In genomic region chr2:125515291-125516057, GRCm38 (mm10) we compare ENCODE assay signal across 18 mouse cellular contexts. TPM values are rescaled to one million over a fixed set of nuclear protein-coding genes. Genes with fewer than 3 reads are reported as not detected.
A peak's percentile ranks its signal among the peaks of the same experiment; 100 is the strongest.
DNase-seq lines count a peak whose midpoint lies in the region; ATAC-seq and TF ChIP-seq lines count a peak whose summit lies in the region.
"Had no signal": no experiment of that assay in that cellular context is flagged by ENCODE, and none has a peak within 500 bp of the region (broad histone marks: within the 10 kb centered on the region; RNA-seq: fewer than 3 reads in every experiment).

No protein-coding gene starts in this region.

- H3K27me3 ChIP-seq in lung, embryonic 14.5 days (ENCODE audit: insufficient read depth, low read length): no peaks in the 10 kb centered on the region
- no peaks in the 10 kb centered on the region for H3K27me3 ChIP-seq in liver, embryonic 14.5 days (ENCODE audit: control insufficient read depth, insufficient read depth, low read length)
- H3K27me3 ChIP-seq in embryonic facial prominence, embryonic 10.5 days (replicated peaks; ENCODE audit: low read depth, poor library complexity, severe bottlenecking): no peaks in the 10 kb centered on the region
- H3K27me3 ChIP-seq: hindbrain, embryonic 15.5 days; midbrain, embryonic 15.5 days; neural tube, embryonic 13.5 days had no signal

- H3K9ac ChIP-seq in lung, embryonic 14.5 days: no peak overlapping the region
- H3K9ac ChIP-seq in liver, embryonic 14.5 days (replicated peaks): no peak overlapping the region
- H3K9ac ChIP-seq: hindbrain, embryonic 15.5 days; midbrain, embryonic 15.5 days; neural tube, embryonic 13.5 days had no signal

- H3K4me2 ChIP-seq in lung, embryonic 14.5 days: no peak overlapping the region
- H3K4me2 ChIP-seq in liver, embryonic 14.5 days (ENCODE audit: low read depth): no peak overlapping the region
- H3K4me2 ChIP-seq: hindbrain, embryonic 15.5 days; midbrain, embryonic 15.5 days; neural tube, embryonic 13.5 days had no signal

- 50% methylated on average over 12 of the region's 12 CpGs for WGBS in lung, embryonic 14.5 days
- 29% methylated on average over 12 of the region's 12 CpGs for WGBS in liver, embryonic 14.5 days (ENCODE audit: insufficient replicate concordance)
- 77% methylated on average over 12 of the region's 12 CpGs for WGBS in embryonic facial prominence, embryonic 10.5 days

- H3K36me3 ChIP-seq in lung, embryonic 14.5 days (ENCODE audit: insufficient read depth): no peaks in the 10 kb centered on the region
- H3K36me3 ChIP-seq in liver, embryonic 14.5 days (replicated peaks; ENCODE audit: control insufficient read depth, insufficient read depth, low read depth): no peaks in the 10 kb centered on the region
- H3K36me3 ChIP-seq in embryonic facial prominence, embryonic 10.5 days (replicated peaks): no peaks in the 10 kb centered on the region
- H3K36me3 ChIP-seq: hindbrain, embryonic 15.5 days; midbrain, embryonic 15.5 days; neural tube, embryonic 13.5 days had no signal

- no peaks in the 10 kb centered on the region for H3K9me3 ChIP-seq in lung, embryonic 14.5 days (ENCODE audit: low read depth, low read length)
- no peaks in the 10 kb centered on the region for H3K9me3 ChIP-seq in liver, embryonic 14.5 days (ENCODE audit: control insufficient read depth, low read length)
- no peaks in the 10 kb centered on the region for H3K9me3 ChIP-seq in embryonic facial prominence, embryonic 10.5 days
- H3K9me3 ChIP-seq: hindbrain, embryonic 15.5 days; midbrain, embryonic 15.5 days; neural tube, embryonic 13.5 days had no signal

- ATAC-seq in frontal cortex, adult (ENCODE audit: low TSS enrichment): peak; percentile 67
- no peak for ATAC-seq in lung, embryonic 14.5 days (ENCODE audit: insufficient read depth)
- peak; percentile 75 for ATAC-seq in liver, embryonic 14.5 days (ENCODE audit: insufficient read depth)
- ATAC-seq: midbrain, embryonic 15.5 days had no signal

- no peak for DNase-seq in frontal cortex, postnatal 25 days (ENCODE audit: low spot score in 2 of 2)
- no peak for DNase-seq in lung, embryonic 14.5 days
- no peak for DNase-seq in lung, adult 18-20 months
- DNase-seq in brain, adult 2 months (ENCODE audit: low read depth, low spot score): peak; percentile 23
- peak in 1 of 3 experiments; percentile 9 for DNase-seq in liver, embryonic 14.5 days (ENCODE audit: low read depth in 3 of 3, low spot score in 3 of 3)
- DNase-seq in right cerebral cortex, postnatal 4 days: no peak
- DNase-seq in embryonic facial prominence, embryonic 10.5 days (ENCODE audit: low spot score): no peak
- DNase-seq: B cell, adult 2 months; cerebellum, adult 2 months; gastrocnemius, postnatal 25 days; kidney, adult 8-10 months; lung, postnatal 14 days; retina, postnatal 1 day; thymus, adult 2 months had no signal

- TF ChIP-seq CTCF in lung, embryonic 14.5 days (IDR thresholded peaks at IDR 0.05; ENCODE audit: low read depth): no peak
- TF ChIP-seq CTCF in liver, embryonic 14.5 days (IDR thresholded peaks at IDR 0.05; ENCODE audit: low read depth): no peak

- 0 out of 2 replicates have a peak, but pooled peaks have one; percentile 11 for TF ChIP-seq EP300 in liver, embryonic 14.5 days (IDR thresholded peaks at IDR 0.05; ENCODE audit: low read depth)

- peak overlapping the region; percentile 67 for H3K27ac ChIP-seq in lung, embryonic 14.5 days (ENCODE audit: low read depth)
- no peak overlapping the region for H3K27ac ChIP-seq in liver, embryonic 14.5 days
- H3K27ac ChIP-seq in embryonic facial prominence, embryonic 10.5 days (replicated peaks): no peak overlapping the region
- H3K27ac ChIP-seq: hindbrain, embryonic 15.5 days; midbrain, embryonic 15.5 days; neural tube, embryonic 13.5 days had no signal

- H3K4me1 ChIP-seq in lung, embryonic 14.5 days (ENCODE audit: insufficient read depth): no peaks in the 10 kb centered on the region
- H3K4me1 ChIP-seq in liver, embryonic 14.5 days (replicated peaks; ENCODE audit: control insufficient read depth in 2 of 2, insufficient read depth in 2 of 2, low read length in 1 of 2): peaks cover 3 to 17% of the 10 kb centered on the region in 2 experiments
- peaks cover 36% of the 10 kb centered on the region for H3K4me1 ChIP-seq in embryonic facial prominence, embryonic 10.5 days
- H3K4me1 ChIP-seq: hindbrain, embryonic 15.5 days; midbrain, embryonic 15.5 days had no signal

- H3K4me3 ChIP-seq in lung, embryonic 14.5 days (ENCODE audit: low read depth, low read length): no peak overlapping the region
- H3K4me3 ChIP-seq in liver, embryonic 14.5 days (ENCODE audit: insufficient read depth in 1 of 2, low read depth in 2 of 2, low read length in 2 of 2): no peak overlapping the region
- H3K4me3 ChIP-seq in embryonic facial prominence, embryonic 10.5 days: no peak overlapping the region
- H3K4me3 ChIP-seq: hindbrain, embryonic 15.5 days; midbrain, embryonic 15.5 days; neural tube, embryonic 13.5 days had no signal

RNA-seq across cellular contexts. Expression of gene Fbn1, which starts 7.7 kb away (rescaled TPM):
- 52.4 and 53.1 TPM in 2 replicates for polyA plus RNA-seq in lung, embryonic 14.5 days (2014; fragmentation: Nextera tagmentation; extraction: Ambion mirVana)
- 0.54 and 0.73 TPM in 2 replicates for polyA plus RNA-seq in liver, embryonic 14.5 days (2012; rRNA removed)
- 1.2 and 1.3 TPM in 2 replicates for polyA plus RNA-seq in liver, embryonic 14.5 days (2014; fragmentation: Nextera tagmentation; extraction: Ambion mirVana)
- 6.8 and 8.1 TPM in 2 replicates for polyA plus RNA-seq in embryonic facial prominence, embryonic 10.5 days (2016; fragmentation: Nextera tagmentation; extraction: Ambion mirVana)

RNA-seq across cellular contexts. Expression of gene Gm9913, which starts 10.6 kb away (rescaled TPM):
- 0.42 and 0.68 TPM in 2 replicates for polyA plus RNA-seq in lung, embryonic 14.5 days (2014; fragmentation: Nextera tagmentation; extraction: Ambion mirVana)
- not detected in 2 replicates for polyA plus RNA-seq in liver, embryonic 14.5 days (2012; rRNA removed)
- not detected in 2 replicates for polyA plus RNA-seq in liver, embryonic 14.5 days (2014; fragmentation: Nextera tagmentation; extraction: Ambion mirVana)
- polyA plus RNA-seq in embryonic facial prominence, embryonic 10.5 days (2016; fragmentation: Nextera tagmentation; extraction: Ambion mirVana): 0.09 and 0.20 TPM in 2 replicates
- polyA plus RNA-seq: neural tube, embryonic 13.5 days had no signal
